Mouse (Mus musculus): ENCODE data around the gene Carmil1. TPM values are rescaled to one million over a fixed set of nuclear protein-coding genes. Genes with fewer than 3 reads are reported as not detected.

Carmil1 gene
- total RNA-seq, 2 experiments from 2014 or later = 40.5 to 49.9 TPM

GRCm38 (mm10) chr13:23971870-23972269, 308.7 kb downstream of the Carmil1 start:
- no peak for DNase-seq (ENCODE audit: extremely low spot score in 1 of 2, low spot score in 1 of 2)

GRCm38 (mm10) chr13:23964909-23965308, 315.7 kb downstream of the Carmil1 start:
- DNase-seq (ENCODE audit: extremely low spot score in 1 of 2, low spot score in 1 of 2) = no peak

Other genes with a start within 250 kb of the Carmil1 start
- under 1 TPM; 0.44 to 0.70 TPM for gene Cmah, start 46.6 kb upstream of the Carmil1 start, total RNA-seq (2021)

Data from layer of hippocampus, postnatal 25 days (tissue).